Mouse (Mus musculus) lung, postnatal 0 days (tissue): ENCODE results near the gene Palm2. TPM values are rescaled to one million over a fixed set of nuclear protein-coding genes. Genes with fewer than 3 reads are reported as not detected.

ENCODE experiments used
- ATAC-seq: fragments of 200-750 bp; cut with Nextera tagmentation; 2 replicates; pipeline ENCODE4 v1.8.0; 2017; ENCODE audit warnings: moderate library complexity
- DNase-seq: peaks from one replicate; pipeline ENCODE4 v3.0.0-alpha.2; 2016; ENCODE audit warnings: low spot score
- H3K27ac ChIP-seq: fragments of 300-500 bp; sonication (generic); 2 replicates; pipeline ENCODE4 v1.5.1; 2014; ENCODE audit warnings: antibody characterized with exemption, mild to moderate bottlenecking, low read length, mixed read lengths
- H3K27me3 ChIP-seq: fragments of 300-500 bp; sonication (generic); replicated peaks from 2 replicates; pipeline ENCODE4 v1.6.1; 2014; ENCODE audit warnings: low read length, mixed read lengths; ENCODE audit not compliant: insufficient read depth
- H3K36me3 ChIP-seq: fragments of 300-500 bp; sonication (generic); 2 replicates; pipeline ENCODE4 v1.6.1; 2014; ENCODE audit warnings: low read length, mixed read lengths; ENCODE audit not compliant: insufficient read depth
- H3K4me1 ChIP-seq: fragments of 300-500 bp; sonication (generic); 2 replicates; pipeline ENCODE4 v1.6.1; 2014; ENCODE audit warnings: antibody characterized with exemption, low read depth, low read length, mixed read lengths; ENCODE audit not compliant: insufficient read depth
- H3K4me2 ChIP-seq: fragments of 300-500 bp; sonication (generic); replicated peaks from 2 replicates; pipeline ENCODE4 v1.6.1; 2014; ENCODE audit warnings: low read depth, mild to moderate bottlenecking, low read length, moderate library complexity, mixed read lengths
- H3K4me3 ChIP-seq: fragments of 300-500 bp; sonication (generic); 2 replicates; pipeline ENCODE4 v1.5.1; 2014; ENCODE audit warnings: low read depth, low read length
- H3K9ac ChIP-seq: fragments of 300-500 bp; sonication (generic); replicated peaks from 2 replicates; pipeline ENCODE4 v1.6.1; 2014; ENCODE audit warnings: low read depth, mild to moderate bottlenecking
- H3K9me3 ChIP-seq: fragments of 300-500 bp; sonication (generic); 2 replicates; pipeline ENCODE4 v1.6.1; 2016; ENCODE audit warnings: low read length, mixed read lengths
- CTCF ChIP-seq: IDR thresholded peaks from 2 replicates; pipeline ENCODE4 v1.5.1; 2016; ENCODE audit warnings: antibody characterized with exemption, mild to moderate bottlenecking
- EP300 ChIP-seq: IDR thresholded peaks from 2 replicates; pipeline ENCODE4 v1.6.1; 2016; ENCODE audit warnings: antibody characterized with exemption, mild to moderate bottlenecking, control low read depth
- WGBS: fragments of 180-500 bp; shearing (Covaris S2); extraction: QIAGEN DNeasy Blood & Tissue Kit; methylation state at CpG from one replicate; pipeline ENCODE4 v1.1.7; 2014; 5-methylcytosine and 5-hydroxymethylcytosine counted together
- polyA plus RNA-seq: library from polyadenylated mRNA; unstranded; fragments of >200 nt; fragmentation: Nextera tagmentation; extraction: Ambion mirVana; gene quantifications from 2 replicates; pipeline ENCODE4 v1.2.1, GENCODE M21; 2015

Gene Palm2
- polyA plus RNA-seq, 1 experiment from 2014 or later: 1.9 TPM

DNA sequence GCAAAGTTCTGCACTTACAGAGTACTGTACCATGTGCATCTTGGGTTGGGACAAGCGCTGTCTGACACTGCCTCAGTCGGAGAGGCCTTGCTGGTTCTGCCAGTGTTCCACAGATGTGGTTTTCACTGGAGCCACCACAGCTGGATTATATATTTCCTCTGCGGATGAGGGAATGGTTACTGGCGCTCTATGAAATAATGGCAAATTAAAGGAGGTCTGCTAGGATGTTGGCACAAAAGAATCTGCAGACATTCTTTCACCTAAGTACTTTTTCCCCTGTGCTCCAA is 135.0 kb downstream of the Palm2 start:
- peak overlapping the region; percentile 45 for H3K4me3 ChIP-seq
- 47% methylated on average over 4 of the region's 4 CpGs for WGBS
- DNase-seq (no peak), ATAC-seq (no peak)
- no peak overlapping the region for H3K27ac ChIP-seq
- H3K36me3 ChIP-seq: no peaks in the 10 kb centered on the region
- H3K9ac ChIP-seq: 0 out of 2 replicates have a peak overlapping the region, but pooled peaks have one; percentile 20
- 0 out of 2 replicates have a peak, but pooled peaks cover 2% of the 10 kb centered on the region for H3K4me1 ChIP-seq
- H3K4me2 ChIP-seq: peak overlapping the region; percentile 86
- no peaks in the 10 kb centered on the region for H3K27me3 ChIP-seq
- TF ChIP-seq CTCF (no peak), EP300 (no peak)
- H3K9me3 ChIP-seq: no peaks in the 10 kb centered on the region

DNA sequence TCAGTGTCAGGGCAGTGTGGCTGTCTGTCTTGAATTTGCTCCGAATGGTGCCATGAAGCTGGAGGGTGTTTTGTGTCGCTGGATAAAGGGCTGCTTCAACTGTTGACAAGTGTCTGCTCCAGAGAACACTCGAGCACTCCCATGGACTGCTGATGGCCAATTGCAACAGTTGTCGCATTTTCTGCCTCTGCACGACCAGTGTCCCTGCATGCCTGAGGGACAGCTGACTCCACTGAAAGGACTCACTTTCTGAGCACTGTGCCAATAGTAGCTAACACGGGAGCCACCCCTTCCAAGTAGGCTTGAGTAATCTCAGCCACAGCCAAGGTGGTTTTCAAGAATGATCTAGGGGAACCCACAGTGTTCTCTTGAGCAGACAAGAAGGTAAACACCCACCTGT is 135.7 kb downstream of the Palm2 start:
- ATAC-seq (peak; percentile 77), DNase-seq (peak; percentile 61)
- Histone ChIP-seq H3K9me3 (no peaks in the 10 kb centered on the region), H3K4me2 (peak overlapping the region; percentile 86), H3K4me3 (peak overlapping the region; percentile 45; the same call in 1 of the 2 replicates), H3K27me3 (no peaks in the 10 kb centered on the region), H3K27ac (no peak overlapping the region), H3K4me1 (0 out of 2 replicates have a peak, but pooled peaks cover 2% of the 10 kb centered on the region), H3K9ac (no peak overlapping the region), H3K36me3 (no peaks in the 10 kb centered on the region)
- peak; percentile 38 for TF ChIP-seq EP300
- no peak for TF ChIP-seq CTCF
- WGBS: 32% methylated on average over 6 of the region's 6 CpGs

DNA sequence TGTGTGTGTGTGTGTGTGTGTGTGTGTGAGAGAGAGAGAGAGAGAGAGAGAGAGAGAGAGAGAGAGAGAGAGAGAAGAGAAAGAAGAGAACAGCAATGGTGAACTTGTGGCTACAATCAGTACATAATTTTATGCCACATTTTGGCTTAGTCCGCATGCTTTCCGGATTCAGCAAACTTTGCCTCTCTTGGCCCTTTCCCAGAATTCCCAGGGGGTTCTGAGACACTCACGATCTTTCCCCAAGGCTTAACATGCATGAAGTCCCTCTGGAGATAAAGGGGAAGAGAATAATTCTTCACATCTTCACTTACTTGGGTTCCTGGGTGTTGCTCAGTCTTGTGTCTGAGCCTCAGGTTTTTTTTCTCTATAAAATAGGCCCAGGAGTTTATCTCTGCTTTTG is 136.2 kb downstream of the Palm2 start:
- no peaks in the 10 kb centered on the region for H3K9me3 ChIP-seq
- ATAC-seq: no peak
- H3K9ac ChIP-seq: no peak overlapping the region
- H3K4me2 ChIP-seq: peak overlapping the region; percentile 86; the same call in 1 of the 2 replicates
- no peaks in the 10 kb centered on the region for H3K36me3 ChIP-seq
- WGBS: 64% methylated on average over 3 of the region's 3 CpGs
- H3K27ac ChIP-seq: no peak overlapping the region
- no peak for TF ChIP-seq EP300
- no peak for TF ChIP-seq CTCF
- H3K27me3 ChIP-seq: no peaks in the 10 kb centered on the region
- H3K4me1 ChIP-seq: 0 out of 2 replicates have a peak, but pooled peaks cover 2% of the 10 kb centered on the region
- DNase-seq: no peak
- H3K4me3 ChIP-seq: no peak overlapping the region; the same call in 1 of the 2 replicates

DNA sequence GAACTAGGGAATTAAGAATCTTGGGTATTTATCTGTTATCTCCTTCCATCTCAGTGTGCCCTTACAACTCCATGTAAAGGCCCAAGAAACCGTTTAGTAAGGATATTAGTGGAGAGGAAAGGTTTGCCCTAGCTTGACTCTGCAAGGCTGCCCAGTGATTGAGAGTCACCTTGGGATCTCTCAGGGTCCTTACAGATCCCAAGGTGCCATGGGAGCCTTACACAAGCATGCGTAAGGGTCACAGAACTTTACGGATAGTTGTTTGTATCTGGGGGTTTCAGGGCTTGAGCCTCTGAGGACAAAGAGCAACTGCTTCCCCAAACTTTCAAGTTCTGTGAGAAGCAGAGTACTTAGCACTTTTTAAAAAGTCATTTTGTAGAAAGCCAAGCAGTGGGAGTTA is 140.1 kb downstream of the Palm2 start:
- no peak for DNase-seq
- no peaks in the 10 kb centered on the region for H3K4me1 ChIP-seq
- H3K4me2 ChIP-seq: no peak overlapping the region
- H3K9ac ChIP-seq: no peak overlapping the region
- no peaks in the 10 kb centered on the region for H3K27me3 ChIP-seq
- TF ChIP-seq EP300 (no peak), CTCF (no peak)
- H3K36me3 ChIP-seq: no peaks in the 10 kb centered on the region
- no peak overlapping the region for H3K27ac ChIP-seq
- WGBS: 74% methylated on average over 3 of the region's 3 CpGs
- no peak overlapping the region for H3K4me3 ChIP-seq
- ATAC-seq: no peak
- H3K9me3 ChIP-seq: no peaks in the 10 kb centered on the region

DNA sequence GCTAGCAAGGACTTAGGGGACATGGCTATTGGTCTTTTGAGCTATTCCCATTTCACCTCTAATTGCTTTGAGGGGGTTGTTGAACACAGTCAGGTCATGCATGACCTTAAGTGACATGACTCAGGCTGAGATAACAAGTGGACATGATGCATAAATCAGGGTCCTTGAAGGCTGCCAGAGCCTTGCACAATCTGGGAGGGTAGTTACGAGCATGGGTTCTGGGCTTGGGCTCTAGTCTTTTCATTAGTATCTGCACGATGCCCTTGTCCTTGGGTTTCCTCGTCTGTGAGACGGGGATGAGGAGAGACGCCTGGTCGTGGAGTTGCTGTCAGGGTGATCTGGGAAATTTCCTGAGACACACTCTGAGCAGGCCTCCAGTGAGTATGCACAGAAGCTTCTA is 140.6 kb downstream of the Palm2 start:
- ATAC-seq (peak; percentile 21; the same call in 1 of the 2 replicates), DNase-seq (no peak)
- H3K27ac ChIP-seq: no peak overlapping the region
- 59% methylated on average over 6 of the region's 6 CpGs for WGBS
- H3K36me3 ChIP-seq: no peaks in the 10 kb centered on the region
- H3K9me3 ChIP-seq: no peaks in the 10 kb centered on the region
- H3K4me1 ChIP-seq: no peaks in the 10 kb centered on the region
- H3K27me3 ChIP-seq: no peaks in the 10 kb centered on the region
- H3K9ac ChIP-seq: no peak overlapping the region
- no peak overlapping the region for H3K4me3 ChIP-seq
- TF ChIP-seq CTCF: no peak
- TF ChIP-seq EP300: no peak
- no peak overlapping the region for H3K4me2 ChIP-seq

DNA sequence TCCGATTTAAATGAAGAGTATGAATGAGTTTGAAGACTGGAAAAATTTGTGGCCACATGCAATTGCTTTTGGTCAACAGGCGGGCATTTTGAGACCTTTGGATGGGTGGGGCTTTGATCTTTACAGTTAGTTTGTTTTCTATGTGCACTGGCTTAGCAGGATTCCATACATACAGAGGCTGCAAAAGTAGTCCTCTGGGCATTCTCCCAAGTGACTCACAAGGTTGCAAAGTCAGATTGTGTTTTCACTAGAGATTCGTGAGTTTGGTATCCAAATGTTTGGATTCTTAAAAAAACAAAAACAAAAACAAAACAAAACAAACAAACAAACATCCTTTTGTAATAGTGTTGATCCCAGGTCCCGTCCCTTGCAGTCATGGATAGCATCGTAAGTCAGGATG is 141.6 kb downstream of the Palm2 start:
- Histone ChIP-seq H3K27ac (no peak overlapping the region), H3K27me3 (no peaks in the 10 kb centered on the region), H3K4me1 (no peaks in the 10 kb centered on the region), H3K9me3 (no peaks in the 10 kb centered on the region), H3K4me3 (no peak overlapping the region), H3K4me2 (no peak overlapping the region), H3K9ac (no peak overlapping the region), H3K36me3 (no peaks in the 10 kb centered on the region)
- TF ChIP-seq CTCF (no peak), EP300 (no peak)
- no peak for DNase-seq
- WGBS: 71% methylated on average over 5 of the region's 5 CpGs
- no peak for ATAC-seq

DNA sequence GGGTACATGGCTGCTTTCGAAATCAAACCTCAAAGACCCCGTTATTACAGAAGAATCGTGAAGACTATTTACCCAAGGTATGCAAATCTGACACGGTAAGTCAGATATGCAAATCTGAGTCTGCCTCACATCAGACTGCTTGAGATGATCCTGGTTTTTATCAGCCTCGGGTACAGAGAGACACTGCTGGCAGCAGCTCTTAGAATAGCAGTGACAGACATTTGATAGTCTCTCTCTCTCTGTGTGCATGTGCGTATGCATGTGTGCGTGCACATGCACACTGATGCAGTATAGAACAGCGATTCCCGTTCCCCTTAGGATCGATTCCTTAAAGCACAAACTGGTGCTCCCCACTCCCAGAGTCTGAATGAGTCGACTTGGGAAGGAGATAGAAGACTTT is 142.0 kb downstream of the Palm2 start:
- no peak overlapping the region for H3K9ac ChIP-seq
- H3K36me3 ChIP-seq: no peaks in the 10 kb centered on the region
- WGBS: 76% methylated on average over 11 of the region's 11 CpGs
- no peaks in the 10 kb centered on the region for H3K4me1 ChIP-seq
- no peak overlapping the region for H3K4me3 ChIP-seq
- H3K27ac ChIP-seq: no peak overlapping the region
- no peaks in the 10 kb centered on the region for H3K9me3 ChIP-seq
- H3K4me2 ChIP-seq: no peak overlapping the region
- no peak for TF ChIP-seq EP300
- no peak for TF ChIP-seq CTCF
- no peak for ATAC-seq
- no peak for DNase-seq
- H3K27me3 ChIP-seq: no peaks in the 10 kb centered on the region
